Mouse (Mus musculus) cerebellum, adult 9-10 months (tissue): Measurements from ENCODE around the gene Ccdc136.

ENCODE experiments used
- DNase-seq: peaks from one replicate; pipeline ENCODE4 v3.0.0; 2022

The Ccdc136 gene

GRCm38 (mm10) chr6:29396714-29397540 lies 818 bp downstream of the Ccdc136 start:
- no peak for DNase-seq

DNA sequence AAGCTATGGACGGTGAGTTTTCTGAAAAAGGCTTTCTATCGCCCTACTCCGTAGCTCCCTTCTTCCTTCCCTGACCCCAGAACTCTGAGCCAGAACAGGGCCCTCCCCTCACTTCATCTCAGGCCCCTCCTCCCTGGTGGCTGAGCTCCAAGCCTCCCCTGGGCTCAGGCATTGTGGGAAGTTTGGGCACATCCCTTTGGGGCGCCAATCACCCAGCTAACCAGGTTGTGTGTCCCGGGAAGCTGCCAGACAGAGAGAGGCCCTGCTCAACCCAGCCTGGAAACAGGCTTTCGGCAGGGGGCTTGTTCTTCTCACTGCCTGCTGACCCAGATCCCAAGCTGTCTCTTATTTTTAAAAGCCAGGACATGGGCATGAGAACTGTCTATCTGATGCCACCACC lies 1.5 kb downstream of the Ccdc136 start:
- DNase-seq, result peak; percentile 80

- DNase-seq, result no peak
Observed at GRCm38 (mm10) chr6:29399851-29400250, 3.7 kb downstream of the Ccdc136 start.

DNA sequence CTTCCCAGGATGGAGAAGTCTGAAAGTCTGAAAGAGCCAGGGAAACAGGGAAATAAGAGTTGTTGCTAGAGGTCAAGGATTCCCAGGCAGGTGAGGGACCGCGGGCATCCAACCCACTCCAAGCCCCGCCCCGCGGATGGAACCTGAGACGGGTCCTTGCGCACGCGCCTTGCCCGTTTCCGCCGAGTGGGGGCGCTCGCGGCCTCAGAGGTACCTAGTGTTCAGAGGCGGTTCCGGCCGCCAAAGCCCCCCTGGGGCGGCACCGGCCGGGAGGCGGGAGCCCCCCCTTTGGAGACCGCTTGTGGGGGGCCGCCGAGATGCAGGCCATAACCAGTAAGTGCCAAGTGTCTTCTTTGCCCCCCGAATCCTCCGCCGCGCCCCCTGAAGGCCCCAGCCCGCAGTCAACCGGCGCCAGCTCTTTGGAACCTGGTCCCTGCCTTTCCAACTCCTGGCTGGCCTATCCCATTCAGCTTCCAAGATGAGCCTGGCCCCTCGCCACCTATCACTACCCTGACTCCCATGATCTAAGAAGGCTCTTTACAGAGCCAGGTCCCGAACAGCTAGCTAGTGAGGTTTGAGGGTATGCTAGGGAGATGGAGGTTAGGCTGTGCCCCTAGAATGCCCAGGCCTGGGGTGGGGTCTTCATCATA lies 6.7 kb downstream of the Ccdc136 start:
- no peak for DNase-seq

GRCm38 (mm10) chr6:29406412-29406811 lies 10.3 kb downstream of the Ccdc136 start:
- no peak for DNase-seq

- no peak for DNase-seq
Observed at GRCm38 (mm10) chr6:29415446-29415845, 19.3 kb downstream of the Ccdc136 start.

DNA sequence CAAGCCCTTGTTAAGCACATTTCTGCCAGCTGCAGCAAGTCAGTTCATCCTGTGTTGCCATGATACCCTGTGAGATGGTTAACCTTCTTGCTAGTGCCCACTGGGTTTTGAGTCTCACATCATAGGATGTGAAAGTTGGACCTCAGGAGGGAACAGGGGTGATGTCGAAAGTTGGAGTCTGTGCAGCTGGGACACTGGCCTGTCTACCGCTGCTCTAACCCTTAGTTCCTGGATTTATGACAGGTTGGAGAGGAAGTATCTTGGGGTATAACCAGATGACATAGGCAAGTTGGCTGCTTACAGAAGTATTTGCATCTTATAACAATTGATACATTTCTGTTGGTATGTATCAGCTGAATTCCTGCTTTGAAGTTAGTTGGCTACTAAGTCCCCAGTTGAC lies 24.5 kb downstream of the Ccdc136 start:
- no peak for DNase-seq

- no peak for DNase-seq
Observed at GRCm38 (mm10) chr6:29425118-29425517, 29.0 kb downstream of the Ccdc136 start.

GRCm38 (mm10) chr6:29426331-29426730 lies 30.2 kb downstream of the Ccdc136 start:
- no peak for DNase-seq

DNA sequence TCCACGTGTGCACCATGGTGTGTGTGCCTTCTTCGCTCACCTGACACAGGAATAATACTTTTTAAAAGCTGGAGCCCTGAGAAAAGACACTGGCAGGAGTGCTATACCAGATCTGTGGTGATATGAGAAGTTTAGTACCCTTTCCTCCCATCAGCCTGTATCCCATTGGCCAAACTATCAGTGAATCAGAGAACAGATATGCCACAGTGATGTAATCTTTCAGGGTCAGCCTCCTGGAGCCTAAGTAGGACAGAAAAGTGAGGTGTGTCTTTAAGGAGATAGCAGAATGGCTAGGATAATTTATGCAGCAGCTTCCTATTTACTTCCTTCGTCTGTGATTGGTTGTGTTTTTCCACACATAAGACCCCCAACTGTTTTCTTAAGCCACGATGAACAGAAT lies 32.1 kb downstream of the Ccdc136 start:
- no peak for DNase-seq

DNA sequence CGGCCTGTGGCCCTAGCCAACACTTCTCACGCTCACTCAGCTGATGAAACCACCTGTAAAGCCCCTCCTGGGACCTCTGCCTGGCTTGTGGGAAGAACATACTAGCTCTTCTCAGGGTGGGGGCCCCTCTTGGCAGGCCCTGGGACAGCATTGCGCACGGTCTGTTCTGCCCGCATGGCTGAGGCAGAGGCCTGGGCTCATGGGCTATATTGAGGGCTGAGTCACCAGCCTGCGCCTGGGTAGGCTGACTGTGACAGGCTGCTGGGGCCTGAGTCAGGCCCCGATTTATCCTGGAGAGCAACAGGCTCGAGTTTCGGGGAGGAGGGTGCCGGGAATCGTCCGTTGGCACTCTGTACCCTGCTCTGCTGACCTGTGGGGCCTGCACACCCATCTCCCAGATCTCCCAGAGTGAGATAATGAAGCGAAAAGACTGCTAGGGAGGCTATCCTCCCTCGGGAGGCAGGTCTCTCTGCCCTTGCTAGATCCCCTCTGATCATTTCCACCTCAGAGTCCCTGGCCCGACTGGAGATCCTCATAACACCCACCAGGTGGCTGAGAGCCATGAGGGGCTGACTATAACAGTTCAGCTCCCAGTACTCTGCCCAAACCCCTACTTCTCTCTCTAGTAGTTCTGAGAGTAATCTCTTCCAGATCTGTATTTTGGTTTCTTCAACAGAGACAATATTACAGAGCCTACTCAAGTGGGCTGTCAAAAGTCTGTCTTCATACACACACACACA lies 34.7 kb downstream of the Ccdc136 start:
- no peak for DNase-seq

GRCm38 (mm10) chr6:29431473-29431872 lies 35.4 kb downstream of the Ccdc136 start:
- DNase-seq, result no peak

GRCm38 (mm10) chr6:29432156-29432555 lies 36.0 kb downstream of the Ccdc136 start:
- DNase-seq, result no peak

DNA sequence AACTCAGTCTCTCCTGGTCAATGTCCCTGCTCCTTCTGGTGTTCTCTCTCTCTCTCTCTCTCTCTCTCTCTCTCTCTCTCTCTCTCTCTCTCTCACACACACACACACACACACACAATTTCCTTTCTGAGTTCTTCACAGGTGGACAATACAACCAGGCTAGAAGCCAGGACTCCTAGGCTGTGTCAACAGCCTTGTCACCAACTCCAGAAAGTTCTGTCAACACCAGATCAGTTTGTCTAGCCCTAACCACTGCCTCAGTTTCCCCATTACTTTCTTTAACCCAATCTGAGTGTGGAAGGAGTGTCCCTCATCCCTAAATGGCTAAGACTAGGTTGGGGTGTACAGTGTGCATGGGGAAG lies 36.5 kb downstream of the Ccdc136 start:
- DNase-seq, result no peak

GRCm38 (mm10) chr6:29433038-29433803 lies 37.1 kb downstream of the Ccdc136 start, which contains the start of gene Flnc:
Gene Flnc, plus strand, starts transcription at chr6:29433256.
- DNase-seq, result no peak

DNA sequence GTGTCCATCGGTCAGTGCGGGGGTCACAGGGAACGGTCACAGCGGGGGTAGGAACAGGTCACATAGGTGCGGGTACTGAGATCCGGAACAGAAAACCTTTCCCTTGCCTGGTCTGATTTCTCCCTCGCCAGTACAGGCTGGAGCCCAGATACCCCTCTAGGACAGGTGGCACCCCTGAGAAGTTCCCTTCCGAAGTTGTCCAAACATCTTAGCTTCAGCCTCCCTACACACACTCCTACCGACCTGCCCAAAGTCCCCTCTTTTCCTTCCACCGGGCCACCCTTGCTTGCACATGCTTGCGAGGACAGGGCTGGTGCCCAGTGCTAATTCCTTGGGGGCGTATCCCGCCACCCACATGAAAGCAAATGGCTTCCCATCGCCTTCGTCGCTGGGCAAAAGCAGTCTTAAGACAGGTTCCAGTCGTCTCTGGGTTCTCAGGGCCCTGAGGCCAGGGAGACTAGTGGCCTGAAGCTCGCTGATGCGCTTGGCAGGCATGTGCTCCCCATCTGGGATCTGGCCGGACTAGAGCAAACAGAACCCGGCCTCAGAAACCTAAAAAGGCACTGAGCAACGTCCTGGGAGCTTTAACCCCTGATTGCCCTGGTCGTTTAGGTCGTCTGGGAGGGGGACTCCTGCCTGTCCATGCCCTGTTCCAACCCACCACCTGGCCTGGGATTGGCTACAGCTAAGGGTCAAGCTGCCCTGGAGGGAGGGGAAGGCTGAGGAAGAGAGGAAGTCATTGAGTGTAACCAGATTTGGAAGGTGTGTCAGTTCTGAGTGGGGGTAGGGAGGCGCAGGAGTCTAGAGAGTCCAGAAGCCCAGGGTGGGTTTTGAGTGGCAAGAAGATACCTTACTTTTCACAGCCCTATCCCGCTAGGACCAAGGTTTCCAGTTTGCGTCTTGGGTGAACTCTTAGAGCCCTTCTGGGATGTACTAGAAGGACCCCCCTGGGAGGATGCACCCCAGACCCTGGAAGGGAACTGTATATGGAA lies 38.0 kb downstream of the Ccdc136 start:
- no peak for DNase-seq

GRCm38 (mm10) chr6:29434911-29435691 lies 39.0 kb downstream of the Ccdc136 start:
- DNase-seq, result no peak

- no peak for DNase-seq
Observed at GRCm38 (mm10) chr6:29435940-29436451, 39.9 kb downstream of the Ccdc136 start.

GRCm38 (mm10) chr6:29436461-29436934 lies 40.4 kb downstream of the Ccdc136 start:
- DNase-seq, result no peak

DNA sequence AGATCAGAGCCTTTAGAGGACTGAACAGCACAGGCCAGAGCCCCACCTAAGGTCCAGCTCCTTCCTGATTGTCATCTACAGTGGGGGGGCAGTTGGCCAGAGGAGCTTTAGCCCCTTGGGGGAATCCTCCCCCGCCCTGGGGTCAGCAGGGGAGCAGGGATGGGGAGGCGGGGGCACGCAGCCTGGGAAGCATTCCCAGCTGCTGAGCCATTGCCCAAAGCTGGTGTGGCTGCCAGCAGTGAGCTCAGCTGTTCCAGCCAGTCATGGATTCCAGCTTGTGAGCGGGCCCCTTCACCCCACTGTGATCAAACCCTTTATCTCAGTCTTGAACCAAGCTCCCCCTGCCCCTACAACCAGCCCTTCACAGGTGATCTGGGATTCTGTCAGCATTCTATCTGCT lies 43.1 kb downstream of the Ccdc136 start:
- no peak for DNase-seq
